Mouse (Mus musculus) myocyte (in vitro differentiated cells): Measurements from ENCODE around the gene Bcl2l1.

Source experiments
- CEBPB ChIP-seq: IDR thresholded peaks from 2 replicates; pipeline ENCODE4 v1.6.1; 2011; ENCODE audit warnings: mild to moderate bottlenecking, moderate library complexity; ENCODE audit not compliant: poor library complexity, insufficient read depth, severe bottlenecking
- E2F4 ChIP-seq: IDR thresholded peaks from one replicate; pipeline ENCODE4 v1.6.1; 2011; ENCODE audit warnings: mild to moderate bottlenecking, control low read depth, moderate library complexity; ENCODE audit not compliant: insufficient read depth
- MAX ChIP-seq: IDR thresholded peaks from one replicate; pipeline ENCODE4 v1.6.1; 2011; ENCODE audit warnings: low read depth, mild to moderate bottlenecking, control low read depth
- MYOD1 ChIP-seq, 3 experiments: IDR thresholded peaks; one replicate each; pipeline ENCODE4 v1.6.1; 2011; ENCODE audit warnings: control low read depth in 2 of 3, low read depth in 2 of 3, mild to moderate bottlenecking in 2 of 3, moderate library complexity in 1 of 3; ENCODE audit not compliant: insufficient read length in 2 of 3, control insufficient read depth in 1 of 3
- MYOG ChIP-seq, 3 experiments: IDR thresholded peaks; one replicate each; pipeline ENCODE4 v1.6.1; 2011; ENCODE audit warnings: control low read depth in 2 of 3, low read depth in 2 of 3, mild to moderate bottlenecking in 2 of 3; ENCODE audit not compliant: insufficient read length in 2 of 3, control insufficient read depth in 1 of 3, insufficient read depth in 1 of 3
- POLR2A ChIP-seq: IDR thresholded peaks from one replicate; pipeline ENCODE4 v1.6.1; 2011; ENCODE audit warnings: low read depth, mild to moderate bottlenecking, control low read depth, moderate library complexity; ENCODE audit not compliant: insufficient read length
- REST ChIP-seq: IDR thresholded peaks from one replicate; pipeline ENCODE4 v1.6.1; 2011; ENCODE audit warnings: mild to moderate bottlenecking, control low read depth, moderate library complexity; ENCODE audit not compliant: insufficient read depth, insufficient read length
- SRF ChIP-seq: IDR thresholded peaks from one replicate; pipeline ENCODE4 v1.6.1; 2011; ENCODE audit warnings: low read depth; ENCODE audit not compliant: control insufficient read depth, insufficient read length
- TCF12 ChIP-seq: IDR thresholded peaks from one replicate; pipeline ENCODE4 v1.6.1; 2011; ENCODE audit warnings: mild to moderate bottlenecking, control low read depth; ENCODE audit not compliant: poor library complexity, insufficient read depth, severe bottlenecking
- USF1 ChIP-seq: IDR thresholded peaks from one replicate; pipeline ENCODE4 v1.6.1; 2011; ENCODE audit warnings: low read depth, mild to moderate bottlenecking, control low read depth, moderate library complexity

DNA sequence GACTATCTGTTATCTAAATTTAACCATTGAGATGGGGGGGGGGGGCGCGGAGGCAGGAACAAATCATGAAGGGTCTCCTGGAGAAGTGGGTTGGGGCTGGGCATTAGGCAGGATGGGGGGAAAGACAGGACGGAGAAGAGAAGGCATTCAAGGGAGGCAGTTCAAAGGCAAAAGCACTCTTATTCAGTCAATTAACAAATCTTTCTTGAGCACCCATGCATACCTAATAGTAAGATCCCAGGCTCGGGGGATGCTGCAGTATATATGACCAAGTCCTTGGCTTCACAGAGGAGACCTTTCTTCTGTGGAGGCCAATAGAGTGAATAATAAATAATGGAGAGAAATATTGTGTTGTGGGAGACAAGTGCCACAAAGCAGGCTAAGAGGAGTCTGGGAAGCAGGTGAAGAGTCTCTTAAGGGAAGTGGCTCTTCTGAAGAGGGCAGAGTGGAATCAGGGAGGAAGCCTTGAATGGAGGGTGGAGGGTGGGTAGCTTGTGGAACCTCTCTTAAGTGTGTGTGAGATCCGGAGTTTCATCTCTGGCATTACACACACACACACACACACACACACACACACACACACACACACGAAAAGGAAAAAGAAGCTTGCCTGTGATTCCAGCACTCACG lies 66.4 kb downstream of the Bcl2l1 start:
- no peak for TF ChIP-seq E2F4
- no peak for TF ChIP-seq MYOD1 (IDR thresholded peaks at IDR 0.05; ENCODE audit: control insufficient read depth in 1 of 3, insufficient read length in 2 of 3, low read depth in 2 of 3)
- TF ChIP-seq MAX = no peak
- no peak for TF ChIP-seq TCF12
- TF ChIP-seq POLR2A = no peak
- no peak for TF ChIP-seq SRF
- no peak for TF ChIP-seq REST
- TF ChIP-seq USF1 = no peak
- TF ChIP-seq CEBPB = no peak
- no peak for TF ChIP-seq MYOG (IDR thresholded peaks at IDR 0.05; ENCODE audit: control insufficient read depth in 1 of 3, insufficient read depth in 1 of 3, insufficient read length in 2 of 3, low read depth in 2 of 3)
